Mouse (Mus musculus): ENCODE measurements around the gene Pdyn.

Pdyn gene

GRCm38 (mm10) chr2:129699484-129700158, at the start of gene Pdyn:
Gene Pdyn (minus strand): TSS chr2:129699844.
- no peak for DNase-seq (ENCODE audit: low spot score in 2 of 2)

- DNase-seq (ENCODE audit: low spot score in 2 of 2) = no peak
Measured at GRCm38 (mm10) chr2:129742016-129742415, 42.4 kb upstream of the Pdyn start.

GRCm38 (mm10) chr2:129740515-129740914, 40.9 kb upstream of the Pdyn start:
- no peak for DNase-seq (ENCODE audit: low spot score in 2 of 2)

GRCm38 (mm10) chr2:129734031-129734430, 34.4 kb upstream of the Pdyn start:
- DNase-seq (ENCODE audit: low spot score in 2 of 2) = no peak

GRCm38 (mm10) chr2:129729681-129730080, 30.0 kb upstream of the Pdyn start:
- DNase-seq (ENCODE audit: low spot score in 2 of 2) = no peak

GRCm38 (mm10) chr2:129715671-129716070, 16.0 kb upstream of the Pdyn start:
- peak; percentile 18 to 63 for DNase-seq (ENCODE audit: low spot score in 2 of 2)

- no peak for DNase-seq (ENCODE audit: low spot score in 2 of 2)
Measured at GRCm38 (mm10) chr2:129713026-129713544, 13.4 kb upstream of the Pdyn start.

GRCm38 (mm10) chr2:129696059-129696458, 3.6 kb downstream of the Pdyn start:
- peak; percentile 18 to 64 for DNase-seq (ENCODE audit: low spot score in 2 of 2)

- no peak for DNase-seq (ENCODE audit: low spot score in 2 of 2)
Measured at GRCm38 (mm10) chr2:129694303-129694702, 5.3 kb downstream of the Pdyn start.

GRCm38 (mm10) chr2:129692694-129693093, 7.0 kb downstream of the Pdyn start:
- no peak for DNase-seq (ENCODE audit: low spot score in 2 of 2)

- DNase-seq (ENCODE audit: low spot score in 2 of 2) = no peak
Measured at GRCm38 (mm10) chr2:129689694-129690093, 9.9 kb downstream of the Pdyn start.

- DNase-seq (ENCODE audit: low spot score in 2 of 2) = no peak
Measured at GRCm38 (mm10) chr2:129688036-129688625, 11.5 kb downstream of the Pdyn start.

- DNase-seq (ENCODE audit: low spot score in 2 of 2) = no peak
Measured at GRCm38 (mm10) chr2:129686908-129687307, 12.7 kb downstream of the Pdyn start.

GRCm38 (mm10) chr2:129684014-129684413, 15.6 kb downstream of the Pdyn start:
- DNase-seq (ENCODE audit: low spot score in 2 of 2) = no peak

- no peak for DNase-seq (ENCODE audit: low spot score in 2 of 2)
Measured at GRCm38 (mm10) chr2:129680236-129680635, 19.4 kb downstream of the Pdyn start.

GRCm38 (mm10) chr2:129679066-129679465, 20.6 kb downstream of the Pdyn start:
- DNase-seq (ENCODE audit: low spot score in 2 of 2) = no peak

- no peak for DNase-seq (ENCODE audit: low spot score in 2 of 2)
Measured at GRCm38 (mm10) chr2:129677664-129678063, 22.0 kb downstream of the Pdyn start.

GRCm38 (mm10) chr2:129674935-129675634, 24.6 kb downstream of the Pdyn start:
- peak; percentile 73 to 91 for DNase-seq (ENCODE audit: low spot score in 2 of 2)

GRCm38 (mm10) chr2:129671911-129672310, 27.7 kb downstream of the Pdyn start:
- DNase-seq (ENCODE audit: low spot score in 2 of 2) = no peak

- peak in 1 of 2 experiments; percentile 57 for DNase-seq (ENCODE audit: low spot score in 2 of 2)
Measured at GRCm38 (mm10) chr2:129662484-129662883, 37.2 kb downstream of the Pdyn start.

- DNase-seq (ENCODE audit: low spot score in 2 of 2) = no peak
Measured at GRCm38 (mm10) chr2:129660020-129660419, 39.6 kb downstream of the Pdyn start.

GRCm38 (mm10) chr2:129658796-129659195, 40.8 kb downstream of the Pdyn start:
- no peak for DNase-seq (ENCODE audit: low spot score in 2 of 2)

GRCm38 (mm10) chr2:129655033-129655432, 44.6 kb downstream of the Pdyn start:
- no peak for DNase-seq (ENCODE audit: low spot score in 2 of 2)

All from spleen, postnatal 10 days (tissue).